Mouse (Mus musculus): Measurements from ENCODE around the gene Fam129a. TPM values are rescaled to one million over a fixed set of nuclear protein-coding genes. Genes with fewer than 3 reads are reported as not detected.

Gene Fam129a
- polyA plus RNA-seq, 1 experiment from 2014 or later, result 21.7 TPM

DNA sequence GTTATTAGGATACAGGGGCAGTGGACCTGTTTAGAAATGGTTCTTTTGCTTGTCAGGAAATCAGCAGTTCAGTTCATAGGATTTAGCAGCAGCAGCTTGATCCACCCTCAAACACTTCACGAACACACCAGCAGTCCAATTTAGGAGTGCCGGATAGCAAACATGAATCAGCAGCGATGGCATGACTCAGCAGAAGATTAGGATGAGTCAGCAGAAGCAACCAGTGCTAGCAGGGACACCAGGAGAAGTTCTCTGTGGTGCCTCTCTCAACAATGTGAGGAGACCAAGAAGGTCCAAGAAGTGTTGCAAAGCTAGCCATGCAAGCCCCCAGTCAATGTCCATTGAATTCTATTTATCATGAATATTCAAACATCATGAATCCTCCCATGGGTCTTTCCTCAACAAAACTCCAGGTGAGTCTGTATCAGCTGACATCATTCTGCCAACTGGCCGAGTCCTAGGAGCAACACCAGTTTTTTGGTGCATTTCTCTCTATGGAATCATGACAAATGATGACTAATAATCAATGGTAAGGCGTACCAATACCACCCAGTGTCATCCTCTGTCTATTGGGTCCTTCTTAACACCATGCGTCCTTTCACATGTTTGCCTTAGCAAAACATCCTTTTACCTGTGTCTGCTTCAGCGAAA, 45.7 kb downstream of the Fam129a start:
- H3K4me3 ChIP-seq (replicated peaks), result no peak overlapping the region
- no peak for ATAC-seq (ENCODE audit: insufficient read depth, low FRiP score, low read depth)
- H3K9me3 ChIP-seq, result no peaks in the 10 kb centered on the region
- no peak overlapping the region for H3K9ac ChIP-seq
- 84% methylated on average over 7 of the region's 7 CpGs for WGBS
- H3K27ac ChIP-seq, result no peak overlapping the region
- H3K36me3 ChIP-seq, result no peaks in the 10 kb centered on the region
- no peaks in the 10 kb centered on the region for H3K27me3 ChIP-seq (replicated peaks)
- H3K4me1 ChIP-seq, result no peaks in the 10 kb centered on the region; the same call in 1 of the 2 replicates
- no peak overlapping the region for H3K4me2 ChIP-seq

DNA sequence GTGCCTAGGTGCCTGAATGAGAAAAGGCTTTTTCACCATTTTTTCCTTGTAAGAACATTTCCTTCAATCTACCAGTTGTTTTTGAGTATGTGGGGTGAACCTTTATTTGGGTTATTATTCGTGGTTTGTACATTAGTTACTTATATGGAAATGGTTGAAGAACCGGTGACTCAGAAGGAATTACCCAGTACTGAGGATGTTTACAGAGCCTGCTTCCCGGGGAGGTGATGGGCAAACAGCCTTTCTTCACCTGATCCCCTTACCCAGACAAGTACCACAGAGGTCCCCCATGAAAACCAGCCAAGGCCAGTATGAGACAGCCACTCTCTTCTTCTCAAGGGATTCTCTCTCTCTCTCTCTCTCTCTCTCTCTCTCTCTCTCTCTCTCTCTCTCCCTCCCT, 47.3 kb downstream of the Fam129a start:
- no peaks in the 10 kb centered on the region for H3K27me3 ChIP-seq (replicated peaks)
- no peak overlapping the region for H3K4me2 ChIP-seq
- no peak overlapping the region for H3K9ac ChIP-seq
- no peak for ATAC-seq (ENCODE audit: insufficient read depth, low FRiP score, low read depth)
- H3K36me3 ChIP-seq, result no peaks in the 10 kb centered on the region
- H3K4me1 ChIP-seq, result no peaks in the 10 kb centered on the region; the same call in 1 of the 2 replicates
- H3K4me3 ChIP-seq (replicated peaks), result no peak overlapping the region
- 52% methylated on average over 3 of the region's 3 CpGs for WGBS
- no peaks in the 10 kb centered on the region for H3K9me3 ChIP-seq
- H3K27ac ChIP-seq, result no peak overlapping the region

DNA sequence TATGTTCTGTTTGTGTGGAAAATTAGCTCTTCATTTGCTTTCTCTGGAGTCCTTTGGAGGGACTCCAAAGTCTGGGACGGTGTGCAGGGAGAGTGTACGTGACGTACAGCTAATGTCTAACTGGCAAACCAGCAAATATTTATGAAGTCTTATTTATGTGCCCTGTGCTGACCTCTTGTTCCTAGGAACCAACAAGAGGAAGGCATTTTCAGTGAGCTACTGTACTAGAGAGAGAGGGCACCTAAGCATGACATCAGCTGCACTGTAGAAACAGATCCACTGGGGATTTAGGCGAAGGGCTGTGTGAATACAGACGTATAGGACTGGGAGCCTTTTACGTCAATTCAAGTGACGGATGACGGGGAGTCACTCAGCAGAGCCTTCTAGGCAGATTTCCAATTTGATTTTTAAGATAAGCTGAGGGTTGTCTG, 48.3 kb downstream of the Fam129a start:
- Histone ChIP-seq H3K9ac (no peak overlapping the region), H3K9me3 (no peaks in the 10 kb centered on the region), H3K27me3 (replicated peaks) (no peaks in the 10 kb centered on the region), H3K4me3 (replicated peaks) (no peak overlapping the region), H3K4me1 (no peaks in the 10 kb centered on the region; the same call in 1 of the 2 replicates), H3K4me2 (no peak overlapping the region), H3K27ac (no peak overlapping the region), H3K36me3 (no peaks in the 10 kb centered on the region)
- no peak for ATAC-seq (ENCODE audit: insufficient read depth, low FRiP score, low read depth)
- WGBS, result 48% methylated on average over 8 of the region's 8 CpGs

DNA sequence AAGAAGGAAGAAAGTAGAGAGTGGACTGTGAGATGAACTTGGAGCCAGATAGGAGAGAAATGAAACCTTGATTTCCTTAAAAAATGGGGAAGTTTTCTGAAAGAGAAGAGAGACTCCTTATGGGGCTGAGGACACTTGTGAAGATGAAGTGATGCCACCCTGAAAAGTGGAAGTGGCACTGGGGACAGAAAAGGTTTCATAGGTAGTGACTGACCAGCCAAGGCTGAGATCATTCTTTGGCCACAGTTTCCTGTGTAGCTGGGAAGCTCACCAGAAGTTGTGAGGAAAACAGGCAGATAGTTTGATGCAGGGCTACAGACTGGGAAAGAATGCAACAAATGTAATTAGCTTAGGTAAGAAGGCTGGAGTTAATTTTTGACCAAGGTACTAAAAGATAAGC, 49.7 kb downstream of the Fam129a start:
- H3K27me3 ChIP-seq (replicated peaks), result no peaks in the 10 kb centered on the region
- no peaks in the 10 kb centered on the region for H3K9me3 ChIP-seq
- ATAC-seq (ENCODE audit: insufficient read depth, low FRiP score, low read depth), result no peak
- H3K27ac ChIP-seq, result peak overlapping the region; percentile 5; the same call in 1 of the 2 replicates
- no peaks in the 10 kb centered on the region for H3K36me3 ChIP-seq
- H3K4me1 ChIP-seq, result no peaks in the 10 kb centered on the region; the same call in 1 of the 2 replicates
- no peak overlapping the region for H3K4me3 ChIP-seq (replicated peaks)
- no peak overlapping the region for H3K4me2 ChIP-seq
- no peak overlapping the region for H3K9ac ChIP-seq

DNA sequence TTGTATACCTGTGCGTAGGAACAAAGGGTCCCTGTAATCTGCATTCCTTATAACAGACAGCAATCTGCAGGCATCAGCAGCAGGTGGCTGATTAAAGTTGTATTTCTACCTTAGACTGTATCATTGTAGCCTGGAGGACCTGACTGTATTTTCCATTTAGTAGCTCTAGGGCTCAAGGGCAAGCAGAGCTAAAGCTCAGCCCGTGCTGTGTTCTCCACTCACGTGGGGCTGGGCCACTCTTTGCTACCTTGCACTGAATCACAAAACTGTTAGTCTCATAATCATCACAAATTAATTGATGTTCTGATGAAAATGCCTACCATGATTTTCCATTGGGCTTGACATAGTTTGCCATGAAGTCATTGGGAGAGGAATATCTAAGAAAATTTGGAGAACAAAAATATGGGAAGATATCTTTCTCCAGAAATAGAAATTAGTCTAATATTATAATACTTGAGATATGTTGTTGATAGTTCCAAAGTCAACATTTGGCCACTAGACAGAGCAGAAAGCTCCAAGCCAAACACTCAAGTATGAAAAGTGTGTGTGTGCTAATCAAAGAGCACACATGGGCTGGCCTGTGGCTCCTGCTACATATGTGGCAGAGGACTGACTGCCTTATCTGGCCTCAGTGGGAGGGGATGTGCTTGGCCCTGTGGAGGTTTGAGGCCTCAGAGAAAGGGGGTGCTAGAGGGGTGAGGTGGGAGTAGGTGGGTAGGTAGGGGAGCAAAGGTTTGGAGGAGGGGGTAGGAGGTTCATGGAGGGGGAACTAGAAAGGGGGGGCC, 53.6 kb downstream of the Fam129a start:
- Histone ChIP-seq H3K36me3 (no peaks in the 10 kb centered on the region), H3K9me3 (no peaks in the 10 kb centered on the region), H3K27me3 (replicated peaks) (no peaks in the 10 kb centered on the region), H3K9ac (no peak overlapping the region), H3K4me1 (no peaks in the 10 kb centered on the region; the same call in 1 of the 2 replicates), H3K27ac (no peak overlapping the region), H3K4me2 (no peak overlapping the region), H3K4me3 (replicated peaks) (no peak overlapping the region)
- peak; percentile 47; the same call in 1 of the 2 replicates for ATAC-seq (ENCODE audit: insufficient read depth, low FRiP score, low read depth)
- WGBS, result 83% methylated on average over 3 of the region's 3 CpGs

DNA sequence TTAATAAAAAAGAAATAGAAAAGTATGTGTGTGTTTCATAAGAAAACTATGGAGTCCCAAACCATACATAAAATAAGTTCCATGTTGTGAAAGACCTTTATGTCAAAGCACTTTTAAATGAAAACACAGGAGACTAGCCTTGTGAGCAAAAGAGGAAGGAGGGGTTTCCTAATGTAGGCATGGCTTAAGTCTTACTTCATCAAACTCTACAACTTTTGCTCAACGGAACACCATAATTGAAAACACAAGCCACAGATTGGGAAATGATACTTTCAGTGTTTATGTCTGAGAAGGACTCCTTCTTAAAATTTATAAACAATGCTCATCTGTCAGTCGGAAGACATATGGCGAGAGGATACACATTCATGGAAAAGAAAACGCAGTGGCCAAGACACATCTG, 54.3 kb downstream of the Fam129a start:
- Histone ChIP-seq H3K4me2 (no peak overlapping the region), H3K9ac (no peak overlapping the region), H3K4me1 (no peaks in the 10 kb centered on the region; the same call in 1 of the 2 replicates), H3K27ac (no peak overlapping the region), H3K9me3 (no peaks in the 10 kb centered on the region), H3K27me3 (replicated peaks) (no peaks in the 10 kb centered on the region), H3K36me3 (no peaks in the 10 kb centered on the region), H3K4me3 (replicated peaks) (no peak overlapping the region)
- 56% methylated on average over 4 of the region's 4 CpGs for WGBS
- no peak for ATAC-seq (ENCODE audit: insufficient read depth, low FRiP score, low read depth)

DNA sequence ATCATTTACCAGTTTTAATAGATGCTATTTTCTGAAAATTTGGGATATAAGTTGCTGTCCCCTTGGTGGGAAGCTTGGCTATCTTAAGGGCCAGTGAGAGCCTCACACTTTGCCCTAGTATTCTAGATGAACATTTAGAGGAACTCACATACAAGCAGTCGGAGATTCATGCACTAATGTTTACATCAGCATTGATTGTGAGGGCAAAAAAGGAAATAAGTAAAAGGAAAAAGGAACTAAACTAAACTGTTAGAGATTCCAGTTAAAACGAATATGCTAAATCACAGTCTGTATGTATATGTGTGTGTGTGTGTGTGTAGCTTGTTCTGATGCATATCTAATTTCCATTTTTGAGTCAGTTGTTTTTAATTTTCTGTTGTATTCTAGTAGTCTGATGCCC, 54.7 kb downstream of the Fam129a start:
- Histone ChIP-seq H3K9ac (no peak overlapping the region), H3K36me3 (no peaks in the 10 kb centered on the region), H3K9me3 (no peaks in the 10 kb centered on the region), H3K27ac (no peak overlapping the region), H3K27me3 (replicated peaks) (no peaks in the 10 kb centered on the region), H3K4me3 (replicated peaks) (no peak overlapping the region), H3K4me1 (no peaks in the 10 kb centered on the region; the same call in 1 of the 2 replicates), H3K4me2 (no peak overlapping the region)
- WGBS, result 65% methylated on average over 2 of the region's 2 CpGs
- no peak for ATAC-seq (ENCODE audit: insufficient read depth, low FRiP score, low read depth)

DNA sequence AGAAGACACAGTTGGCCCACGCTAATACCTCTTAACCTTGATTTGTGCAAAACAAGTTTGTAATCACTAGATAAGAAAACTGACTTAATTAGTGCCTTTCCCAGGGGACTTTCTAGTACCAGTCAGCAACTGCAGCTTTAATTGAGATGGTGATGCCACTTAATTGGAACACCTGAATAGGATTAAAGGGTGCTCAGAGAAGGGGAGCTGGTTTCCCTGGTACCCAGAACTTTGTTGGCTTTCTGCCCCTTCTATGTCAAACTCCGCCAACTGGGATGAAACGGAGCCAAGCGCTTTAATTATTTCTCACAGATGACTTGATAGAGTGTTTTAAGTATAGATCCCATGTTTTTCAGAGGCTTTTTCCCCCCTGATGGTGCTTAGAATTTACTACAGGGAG, 55.6 kb downstream of the Fam129a start:
- H3K27ac ChIP-seq, result no peak overlapping the region
- no peak overlapping the region for H3K4me3 ChIP-seq (replicated peaks)
- peaks cover 2% of the 10 kb centered on the region for H3K4me1 ChIP-seq
- H3K36me3 ChIP-seq, result no peaks in the 10 kb centered on the region
- H3K4me2 ChIP-seq, result no peak overlapping the region
- 80% methylated on average over 4 of the region's 4 CpGs for WGBS
- no peaks in the 10 kb centered on the region for H3K27me3 ChIP-seq (replicated peaks)
- no peaks in the 10 kb centered on the region for H3K9me3 ChIP-seq
- ATAC-seq (ENCODE audit: insufficient read depth, low FRiP score, low read depth), result no peak
- no peak overlapping the region for H3K9ac ChIP-seq

DNA sequence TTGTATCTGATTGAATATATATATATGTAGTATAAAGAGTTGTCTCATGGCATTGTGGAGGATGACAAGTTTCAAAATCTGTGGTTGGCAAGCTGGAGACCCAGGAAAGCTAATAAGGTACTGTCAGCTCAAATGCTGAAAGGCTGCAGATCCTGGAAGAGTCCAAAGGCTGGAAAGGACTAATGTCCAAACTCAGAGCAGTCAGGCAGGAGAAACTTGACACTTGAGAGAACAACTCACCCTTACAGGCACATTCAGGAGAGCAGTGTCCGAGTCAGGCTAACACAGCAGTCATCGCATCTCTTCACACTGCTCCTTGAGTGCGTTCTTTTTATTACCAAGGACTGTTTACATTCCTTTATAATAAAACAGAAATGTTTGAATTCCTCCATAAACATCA, 56.2 kb downstream of the Fam129a start:
- no peak overlapping the region for H3K4me3 ChIP-seq (replicated peaks)
- H3K9ac ChIP-seq, result no peak overlapping the region
- H3K27ac ChIP-seq, result no peak overlapping the region
- H3K27me3 ChIP-seq (replicated peaks), result no peaks in the 10 kb centered on the region
- H3K4me2 ChIP-seq, result no peak overlapping the region
- no peaks in the 10 kb centered on the region for H3K36me3 ChIP-seq
- H3K9me3 ChIP-seq, result no peaks in the 10 kb centered on the region
- ATAC-seq (ENCODE audit: insufficient read depth, low FRiP score, low read depth), result no peak
- 49% methylated on average over 3 of the region's 3 CpGs for WGBS
- peaks cover 6% of the 10 kb centered on the region for H3K4me1 ChIP-seq

DNA sequence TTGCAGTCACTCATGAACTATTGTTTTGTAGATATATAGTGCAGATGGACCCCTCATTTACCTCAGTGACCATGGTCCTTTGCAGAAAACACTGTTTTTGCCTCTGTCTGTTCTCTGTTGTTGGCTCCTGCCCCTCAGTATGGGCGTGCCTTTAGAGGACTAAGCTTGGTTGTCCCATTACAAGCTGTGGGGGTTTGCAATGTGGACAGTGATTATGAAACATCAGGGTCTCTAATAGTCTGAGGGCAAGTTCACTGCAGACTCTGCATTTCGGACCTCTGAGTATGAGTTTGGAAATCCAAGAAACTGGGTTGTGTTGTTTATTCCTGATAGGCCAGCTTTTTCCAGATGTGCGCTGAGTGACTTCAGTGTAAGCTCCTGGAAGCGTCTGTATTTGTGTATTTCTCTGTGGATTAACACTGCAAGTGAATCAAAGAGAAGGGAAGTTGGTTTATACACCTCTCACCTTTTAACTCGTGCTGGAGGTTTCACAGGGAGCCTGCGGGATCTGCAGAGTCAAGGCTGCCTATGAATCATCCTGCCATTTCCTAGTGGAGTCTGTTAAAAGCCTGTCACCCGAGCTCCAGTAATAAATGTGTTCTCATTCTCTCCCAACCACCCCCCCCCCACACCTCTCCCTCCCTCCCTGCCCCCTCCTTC, 58.7 kb downstream of the Fam129a start:
- no peaks in the 10 kb centered on the region for H3K27me3 ChIP-seq (replicated peaks)
- H3K4me2 ChIP-seq, result no peak overlapping the region
- H3K4me1 ChIP-seq, result peaks cover 6% of the 10 kb centered on the region
- ATAC-seq (ENCODE audit: insufficient read depth, low FRiP score, low read depth), result no peak
- no peaks in the 10 kb centered on the region for H3K36me3 ChIP-seq
- peak overlapping the region; percentile 44 for H3K27ac ChIP-seq
- no peaks in the 10 kb centered on the region for H3K9me3 ChIP-seq
- 17% methylated on average over 7 of the region's 7 CpGs for whole genome bisulfite sequencing
- no peak overlapping the region for H3K9ac ChIP-seq
- no peak overlapping the region for H3K4me3 ChIP-seq (replicated peaks)

DNA sequence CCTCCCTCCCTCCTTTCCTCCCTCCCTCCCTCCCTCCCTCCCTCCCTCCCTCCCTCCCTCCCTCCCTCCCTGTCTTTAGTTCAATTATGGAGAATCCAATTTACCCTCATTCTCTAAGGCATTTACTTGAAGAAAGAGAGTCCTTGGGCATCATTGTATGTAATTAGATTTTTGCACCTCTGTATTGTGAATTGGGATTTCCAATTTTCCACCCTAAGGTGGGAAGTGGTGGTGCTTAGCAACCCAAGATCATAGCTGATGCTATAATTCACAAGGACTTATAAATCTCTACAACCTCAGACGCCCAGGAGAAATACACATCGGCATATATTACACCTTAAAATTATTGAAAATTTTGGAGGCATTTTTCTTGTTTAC, 59.3 kb downstream of the Fam129a start:
- WGBS, result 70% methylated on average over 2 of the region's 2 CpGs
- H3K27me3 ChIP-seq (replicated peaks), result no peaks in the 10 kb centered on the region
- ATAC-seq (ENCODE audit: insufficient read depth, low FRiP score, low read depth), result no peak
- no peaks in the 10 kb centered on the region for H3K36me3 ChIP-seq
- no peak overlapping the region for H3K4me2 ChIP-seq
- no peaks in the 10 kb centered on the region for H3K9me3 ChIP-seq
- no peak overlapping the region for H3K27ac ChIP-seq
- H3K9ac ChIP-seq, result no peak overlapping the region
- H3K4me3 ChIP-seq (replicated peaks), result no peak overlapping the region
- peaks cover 6% of the 10 kb centered on the region for H3K4me1 ChIP-seq

DNA sequence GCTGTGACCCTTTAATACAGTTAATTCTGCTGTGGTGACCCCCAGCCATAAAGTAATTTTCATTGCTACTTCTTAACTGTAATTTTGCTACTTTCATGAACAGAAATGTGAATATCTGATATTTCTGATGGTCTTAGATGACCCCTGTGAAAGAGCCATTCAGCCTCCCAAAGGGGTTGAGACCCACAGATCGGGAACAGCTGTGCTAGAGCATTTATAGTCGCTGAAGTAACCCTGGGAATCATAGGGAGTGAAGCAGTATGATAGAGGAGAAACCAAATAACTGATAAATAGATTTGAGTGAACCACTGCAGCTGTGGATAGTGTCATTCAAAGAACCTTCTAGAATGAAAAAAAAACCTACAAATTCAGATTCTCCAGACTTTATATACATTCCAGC, 60.1 kb downstream of the Fam129a start:
- Histone ChIP-seq H3K4me3 (replicated peaks) (no peak overlapping the region), H3K9me3 (no peaks in the 10 kb centered on the region), H3K9ac (no peak overlapping the region), H3K27ac (peak overlapping the region; percentile 60; the same call in 1 of the 2 replicates), H3K27me3 (replicated peaks) (no peaks in the 10 kb centered on the region), H3K36me3 (no peaks in the 10 kb centered on the region), H3K4me2 (no peak overlapping the region), H3K4me1 (peaks cover 6% of the 10 kb centered on the region)
- no peak for ATAC-seq (ENCODE audit: insufficient read depth, low FRiP score, low read depth)
- 10% methylated on average over 2 of the region's 2 CpGs for WGBS

All from stomach, embryonic 15.5 days (tissue).